Mouse (Mus musculus) left cerebral cortex, adult 8-10 months (tissue): ENCODE data around the gene Cisd2. TPM values are rescaled to one million over a fixed set of nuclear protein-coding genes. Genes with fewer than 3 reads are reported as not detected.

Source experiments
- DNase-seq, 2 experiments: peaks; one replicate each; pipeline ENCODE4 v3.0.0; 2022; ENCODE audit warnings: low spot score in 2 of 2
- total RNA-seq, 4 experiments: library from RNA; stranded (reverse); gene quantifications; 2 replicates each; pipeline ENCODE4 v1.2.4; 2022

The Cisd2 gene
- total RNA-seq, 4 experiments from 2014 or later, result 34.6 to 37.2 (median 35.7) TPM

- DNase-seq, result no peak
These were observed 11.9 kb downstream of the Cisd2 start for GRCm38 (mm10) chr3:135411824-135412223.

GRCm38 (mm10) chr3:135411056-135411455 lies 12.7 kb downstream of the Cisd2 start:
- DNase-seq, result no peak

GRCm38 (mm10) chr3:135409219-135409618 lies 14.5 kb downstream of the Cisd2 start:
- DNase-seq, result no peak

DNA sequence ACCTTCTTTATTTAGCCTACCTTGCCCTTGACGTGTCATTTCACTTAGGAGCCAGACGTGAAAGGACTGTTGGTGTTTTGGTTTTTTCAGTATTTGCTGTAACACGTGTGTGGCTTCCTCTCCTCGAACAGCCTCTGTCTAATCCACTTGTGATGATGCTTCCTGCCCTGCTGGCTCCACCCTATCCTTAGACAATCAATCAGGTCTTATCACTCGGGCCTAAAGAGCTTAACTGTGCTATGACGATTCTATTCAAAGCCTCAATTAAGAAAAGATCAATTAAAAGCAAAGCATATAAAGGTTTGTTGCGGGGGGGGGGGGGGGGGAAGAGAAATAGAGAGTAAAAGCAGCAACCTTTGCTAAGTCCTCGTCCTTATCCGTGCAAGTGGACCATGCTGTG lies 16.4 kb downstream of the Cisd2 start:
- DNase-seq, result no peak

- DNase-seq, result no peak
These were observed 19.1 kb downstream of the Cisd2 start for GRCm38 (mm10) chr3:135404599-135404998.

DNA sequence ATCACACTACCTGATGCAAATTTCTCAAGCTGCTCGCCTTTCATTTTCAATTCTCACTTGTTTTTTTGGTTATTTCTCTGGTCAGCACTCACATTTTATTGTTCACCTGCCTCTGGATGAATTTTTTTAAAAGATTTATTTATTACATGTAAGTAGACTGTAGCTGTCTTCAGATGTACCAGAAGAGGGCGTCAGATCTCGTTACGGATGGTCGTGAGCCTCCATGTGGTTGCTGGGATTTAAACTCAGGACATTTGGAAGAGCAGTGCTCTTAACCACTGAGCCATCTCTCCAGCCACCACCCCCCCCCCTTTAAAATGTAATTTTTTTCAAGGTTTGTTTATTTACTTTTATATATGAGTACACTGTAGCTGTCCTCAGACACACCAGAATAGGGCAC lies 19.9 kb downstream of the Cisd2 start:
- no peak for DNase-seq

DNA sequence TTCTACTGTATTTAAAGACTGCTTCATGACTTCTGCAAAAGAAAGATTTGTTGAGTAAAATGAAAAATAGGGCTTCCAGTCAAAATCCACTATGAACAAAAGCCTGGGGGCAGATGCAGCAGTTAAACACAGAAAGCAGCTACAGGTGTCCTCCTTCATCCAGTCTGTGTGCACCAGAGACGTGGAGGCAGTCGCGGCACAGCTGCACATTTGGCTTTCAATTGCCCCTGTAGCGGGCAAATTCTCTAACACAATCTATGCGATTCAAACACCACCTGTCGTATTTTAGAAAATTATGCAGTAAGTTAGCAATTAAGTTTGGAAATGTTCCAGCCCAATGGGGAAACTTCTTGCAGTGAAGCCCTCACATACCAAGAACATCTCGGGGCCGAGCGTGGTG lies 20.5 kb downstream of the Cisd2 start:
- no peak for DNase-seq

DNA sequence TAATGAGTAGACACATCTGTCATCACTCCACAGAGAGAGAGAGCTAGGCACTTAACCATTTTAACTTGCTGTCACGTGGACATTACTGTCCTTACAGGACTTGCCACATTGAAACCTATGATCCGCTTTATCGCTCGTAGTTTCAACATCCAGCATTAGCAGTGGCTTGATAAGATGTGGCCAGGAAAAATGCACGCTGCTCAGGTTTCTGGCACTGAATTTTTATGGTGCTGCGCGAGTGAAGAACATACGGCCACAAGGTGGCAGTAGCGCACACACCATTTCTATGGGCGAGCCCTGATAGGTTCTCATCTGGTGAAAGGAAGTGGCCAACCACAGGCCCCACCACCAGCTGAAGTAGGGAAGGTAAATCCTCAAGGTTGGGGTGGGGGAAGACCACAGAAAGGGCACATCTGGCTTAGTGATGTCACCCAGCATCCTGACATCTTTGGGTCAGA lies 21.5 kb downstream of the Cisd2 start:
- DNase-seq, result peak; percentile 71 to 74

- DNase-seq, result no peak
These were observed 26.6 kb downstream of the Cisd2 start for GRCm38 (mm10) chr3:135397112-135397511.

DNA sequence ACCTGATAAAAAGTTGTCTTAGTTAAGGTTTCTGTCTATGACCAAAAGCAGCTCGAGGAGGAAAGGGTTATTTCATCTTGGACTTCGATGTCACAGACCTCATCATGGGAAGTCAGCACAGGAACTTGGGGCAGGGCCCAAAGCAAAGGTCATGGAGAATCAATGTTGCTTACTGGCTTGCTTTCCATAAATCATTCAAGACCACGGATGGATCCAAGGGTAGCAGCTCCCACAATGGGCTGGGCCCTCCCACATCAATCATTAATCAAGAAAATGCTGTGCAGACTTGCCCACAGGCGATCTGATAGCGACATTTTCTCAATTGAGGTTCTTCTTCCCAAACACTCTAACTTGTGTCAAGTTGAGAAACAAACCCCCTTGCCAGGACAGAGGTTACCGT lies 27.6 kb downstream of the Cisd2 start:
- no peak for DNase-seq

- DNase-seq, result no peak
These were observed 28.6 kb downstream of the Cisd2 start for GRCm38 (mm10) chr3:135395085-135395484.

GRCm38 (mm10) chr3:135393186-135393585 lies 30.5 kb downstream of the Cisd2 start:
- no peak for DNase-seq

DNA sequence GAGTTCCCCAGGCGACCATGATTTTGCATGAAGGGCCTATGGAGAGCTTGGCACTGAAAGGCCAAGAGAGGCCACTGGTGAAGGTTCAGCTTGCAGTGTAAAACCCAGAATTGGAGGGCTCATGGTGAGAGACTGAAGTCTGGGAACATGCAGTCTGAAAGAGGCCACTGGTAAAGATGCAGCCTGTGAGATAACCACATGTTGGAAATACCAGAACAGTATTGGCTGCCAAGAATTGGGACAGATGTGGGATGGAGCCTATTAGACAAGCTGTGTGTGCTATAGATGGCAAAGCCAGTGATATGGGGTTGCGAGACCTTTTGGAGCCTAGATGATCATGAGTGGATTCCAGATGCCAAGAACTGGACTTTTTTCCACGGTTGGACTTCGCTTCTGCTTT lies 43.9 kb downstream of the Cisd2 start:
- DNase-seq, result no peak

GRCm38 (mm10) chr3:135377445-135377844 lies 46.3 kb downstream of the Cisd2 start:
- DNase-seq, result no peak

GRCm38 (mm10) chr3:135375836-135376235 lies 47.9 kb downstream of the Cisd2 start:
- DNase-seq, result no peak

GRCm38 (mm10) chr3:135357394-135357793 lies 66.3 kb downstream of the Cisd2 start:
- DNase-seq, result no peak

Other genes starting within 250 kb of the Cisd2 start
- 1 to 10 TPM; 1.2 to 2.4 (median 1.2) TPM for gene Cenpe, start 211.4 kb downstream of the Cisd2 start, total RNA-seq
- 1 to 10 TPM; 4.5 to 6.0 (median 5.1) TPM for gene Bdh2, start 142.7 kb downstream of the Cisd2 start, total RNA-seq
- 1 to 10 TPM; 3.0 to 4.7 (median 3.6) TPM for gene Slc9b2, start 116.2 kb downstream of the Cisd2 start, total RNA-seq
- under 1 TPM in 3 of 4 experiments, not detected in 1; 0.35 to 0.74 (median 0.62) TPM for gene Slc9b1, start 75.9 kb downstream of the Cisd2 start, total RNA-seq
- 100 to 1,000 TPM; 215 to 235 (median 222) TPM for gene Ube2d3, start 14.2 kb upstream of the Cisd2 start, total RNA-seq
- 10 to 100 TPM in 3 of 4 experiments, 1 to 10 TPM in 1; 9.9 to 17.0 (median 11.9) TPM for gene Manba, start 61.7 kb upstream of the Cisd2 start, total RNA-seq